Mouse (Mus musculus) neural tube, embryonic 11.5 days (tissue): ENCODE results near the gene Tcaim. TPM values are rescaled to one million over a fixed set of nuclear protein-coding genes. Genes with fewer than 3 reads are reported as not detected.

ENCODE experiments used
- ATAC-seq: fragments of 200-750 bp; cut with Nextera tagmentation; 2 replicates; pipeline ENCODE4 v1.8.0; 2017; ENCODE audit warnings: moderate number of reproducible peaks, mild to moderate bottlenecking, moderate TSS enrichment, moderate library complexity; ENCODE audit not compliant: insufficient read depth, low FRiP score, low TSS enrichment
- DNase-seq: peaks from one replicate; pipeline ENCODE4 v3.0.0-alpha.2; 2015; ENCODE audit warnings: low spot score
- H3K27ac ChIP-seq: fragments of 300-500 bp; sonication (generic); 2 replicates; pipeline ENCODE4 v1.5.1; 2014; ENCODE audit warnings: low read depth, mild to moderate bottlenecking, low read length
- H3K27me3 ChIP-seq: fragments of 300-500 bp; sonication (generic); 2 replicates; pipeline ENCODE4 v1.6.1; 2014; ENCODE audit warnings: mild to moderate bottlenecking, low read length, mixed read lengths; ENCODE audit not compliant: control insufficient read depth, insufficient read depth
- H3K36me3 ChIP-seq: fragments of 300-500 bp; sonication (generic); 2 replicates; pipeline ENCODE4 v1.6.1; 2014; ENCODE audit warnings: mild to moderate bottlenecking, low read length, moderate library complexity, mixed read lengths; ENCODE audit not compliant: control insufficient read depth, insufficient read depth
- H3K4me1 ChIP-seq: fragments of 300-500 bp; sonication (generic); 2 replicates; pipeline ENCODE4 v1.6.1; 2014; ENCODE audit warnings: low read length, mixed read lengths; ENCODE audit not compliant: control insufficient read depth, insufficient read depth
- H3K4me2 ChIP-seq: fragments of 300-500 bp; sonication (generic); 2 replicates; pipeline ENCODE4 v1.6.1; 2014; ENCODE audit warnings: low read depth, mild to moderate bottlenecking, moderate library complexity
- H3K4me3 ChIP-seq: fragments of 300-500 bp; sonication (generic); 2 replicates; pipeline ENCODE4 v1.5.1; 2014; ENCODE audit warnings: low read depth, low read length
- H3K9ac ChIP-seq: fragments of 300-500 bp; sonication (generic); 2 replicates; pipeline ENCODE4 v1.6.1; 2014; ENCODE audit warnings: mild to moderate bottlenecking, low read length
- H3K9me3 ChIP-seq: fragments of 300-500 bp; sonication (generic); 2 replicates; pipeline ENCODE4 v1.6.1; 2016; ENCODE audit warnings: low read length; ENCODE audit not compliant: control insufficient read depth
- WGBS: fragments of 180-500 bp; shearing (Covaris S2); extraction: QIAGEN DNeasy Blood & Tissue Kit; methylation state at CpG from one replicate; pipeline ENCODE4 v1.1.7; 2014; 5-methylcytosine and 5-hydroxymethylcytosine counted together
- polyA plus RNA-seq: library from polyadenylated mRNA; unstranded; fragments of >200 nt; fragmentation: Nextera tagmentation; extraction: Ambion mirVana; gene quantifications from 2 replicates; pipeline ENCODE4 v1.2.1, GENCODE M21; 2014

Tcaim gene
- polyA plus RNA-seq, 1 experiment from 2014 or later = 6.1 TPM

GRCm38 (mm10) chr9:122863731-122864130 lies 58.4 kb downstream of the Tcaim start:
- H3K27ac ChIP-seq = no peak overlapping the region
- no peak overlapping the region for H3K4me2 ChIP-seq
- H3K9me3 ChIP-seq = peaks cover 3% of the 10 kb centered on the region; the same call in 1 of the 2 replicates
- H3K9ac ChIP-seq = no peak overlapping the region
- H3K4me1 ChIP-seq = peaks cover 7% of the 10 kb centered on the region; the same call in 1 of the 2 replicates
- DNase-seq (no peak), ATAC-seq (no peak)
- 93% methylated on average over 2 of the region's 2 CpGs for WGBS
- H3K36me3 ChIP-seq = peaks cover 33% of the 10 kb centered on the region
- no peak overlapping the region for H3K4me3 ChIP-seq
- H3K27me3 ChIP-seq = no peaks in the 10 kb centered on the region

GRCm38 (mm10) chr9:122864848-122865247 lies 59.5 kb downstream of the Tcaim start:
- Histone ChIP-seq H3K27me3 (no peaks in the 10 kb centered on the region), H3K27ac (no peak overlapping the region), H3K9ac (peak overlapping the region; percentile 93), H3K4me2 (peak overlapping the region; percentile 56), H3K9me3 (peaks cover 3% of the 10 kb centered on the region; the same call in 1 of the 2 replicates), H3K4me1 (peaks cover 7% of the 10 kb centered on the region; the same call in 1 of the 2 replicates), H3K36me3 (peaks cover 22% of the 10 kb centered on the region), H3K4me3 (peak overlapping the region; percentile 84)
- DNase-seq (no peak), ATAC-seq (no peak)
- 57% methylated on average over 3 of the region's 3 CpGs for WGBS

GRCm38 (mm10) chr9:122865697-122866166 lies 60.4 kb downstream of the Tcaim start, which contains the start of gene Zfp445:
Zfp445 (minus strand) TSS chr9:122866006.
- Histone ChIP-seq H3K4me2 (peak within 1 kb of the TSS; percentile 56), H3K9me3 (peaks cover 3% of the 10 kb centered on the region; the same call in 1 of the 2 replicates), H3K4me3 (peak within 1 kb of the TSS; percentile 84), H3K4me1 (peaks cover 7% of the 10 kb centered on the region; the same call in 1 of the 2 replicates), H3K9ac (peak within 1 kb of the TSS; percentile 93), H3K27ac (peak within 1 kb of the TSS; percentile 62; the same call in 1 of the 2 replicates), H3K27me3 (no peaks in the 10 kb centered on the region), H3K36me3 (peaks cover 16% of the 10 kb centered on the region)
- ATAC-seq = peak; percentile 87
- WGBS = under 1% methylated on average over 34 of the region's 34 CpGs
- DNase-seq = peak; percentile 89

- Histone ChIP-seq H3K4me3 (peak overlapping the region; percentile 84; the same call in 1 of the 2 replicates), H3K36me3 (peaks cover 11% of the 10 kb centered on the region), H3K4me1 (peaks cover 7% of the 10 kb centered on the region; the same call in 1 of the 2 replicates), H3K27ac (no peak overlapping the region), H3K9ac (peak overlapping the region; percentile 93; the same call in 1 of the 2 replicates), H3K4me2 (0 out of 2 replicates have a peak overlapping the region, but pooled peaks have one; percentile 28), H3K27me3 (no peaks in the 10 kb centered on the region), H3K9me3 (no peaks in the 10 kb centered on the region; the same call in 1 of the 2 replicates)
- ATAC-seq (0 out of 2 replicates have a peak, but pooled peaks have one; percentile 16), DNase-seq (no peak)
- 95% methylated on average over 4 of the region's 4 CpGs for WGBS
These were observed 60.9 kb downstream of the Tcaim start for GRCm38 (mm10) chr9:122866192-122866591.

- DNase-seq (no peak), ATAC-seq (no peak)
- Histone ChIP-seq H3K9me3 (no peaks in the 10 kb centered on the region), H3K27me3 (no peaks in the 10 kb centered on the region), H3K27ac (no peak overlapping the region), H3K36me3 (no peaks in the 10 kb centered on the region), H3K4me1 (no peaks in the 10 kb centered on the region), H3K9ac (no peak overlapping the region), H3K4me2 (no peak overlapping the region), H3K4me3 (no peak overlapping the region)
- 88% methylated on average over 4 of the region's 4 CpGs for WGBS
These were observed 67.3 kb downstream of the Tcaim start for GRCm38 (mm10) chr9:122872595-122872994.

GRCm38 (mm10) chr9:122874653-122875052 lies 69.3 kb downstream of the Tcaim start:
- no peaks in the 10 kb centered on the region for H3K27me3 ChIP-seq
- ATAC-seq = no peak
- H3K4me3 ChIP-seq = no peak overlapping the region
- no peaks in the 10 kb centered on the region for H3K9me3 ChIP-seq
- H3K4me1 ChIP-seq = no peaks in the 10 kb centered on the region
- H3K4me2 ChIP-seq = no peak overlapping the region
- H3K27ac ChIP-seq = no peak overlapping the region
- no peaks in the 10 kb centered on the region for H3K36me3 ChIP-seq
- no peak overlapping the region for H3K9ac ChIP-seq
- no peak for DNase-seq
- 69% methylated on average over 1 of the region's 1 CpGs for WGBS

- H3K4me2 ChIP-seq = no peak overlapping the region
- no peaks in the 10 kb centered on the region for H3K36me3 ChIP-seq
- no peaks in the 10 kb centered on the region for H3K9me3 ChIP-seq
- WGBS = 93% methylated on average over 2 of the region's 2 CpGs
- H3K4me3 ChIP-seq = no peak overlapping the region
- DNase-seq (no peak), ATAC-seq (no peak)
- H3K9ac ChIP-seq = no peak overlapping the region
- no peaks in the 10 kb centered on the region for H3K27me3 ChIP-seq
- H3K27ac ChIP-seq = no peak overlapping the region
- H3K4me1 ChIP-seq = no peaks in the 10 kb centered on the region
These were observed 69.8 kb downstream of the Tcaim start for GRCm38 (mm10) chr9:122875145-122875544.

GRCm38 (mm10) chr9:122885385-122885784 lies 80.0 kb downstream of the Tcaim start, which contains the start of gene Zkscan7:
Zkscan7 (plus strand) TSS chr9:122885685.
- peaks cover 3% of the 10 kb centered on the region; the same call in 1 of the 2 replicates for H3K4me1 ChIP-seq
- H3K9ac ChIP-seq = peak within 1 kb of the TSS; percentile 64; the same call in 1 of the 2 replicates
- H3K4me2 ChIP-seq = peak within 1 kb of the TSS; percentile 54
- WGBS = 90% methylated on average over 3 of the region's 3 CpGs
- no peak for DNase-seq
- no peaks in the 10 kb centered on the region for H3K36me3 ChIP-seq
- H3K27me3 ChIP-seq = no peaks in the 10 kb centered on the region
- ATAC-seq = no peak
- peak within 1 kb of the TSS; percentile 77; the same call in 1 of the 2 replicates for H3K4me3 ChIP-seq
- no peaks in the 10 kb centered on the region for H3K9me3 ChIP-seq
- no peak within 1 kb of the TSS for H3K27ac ChIP-seq
